Mouse (Mus musculus) lung, postnatal 25 days (tissue): ENCODE data around the gene Glt6d1.
"Not testable (repeated sequence)": the region's sequence is repeated elsewhere in the genome, so short reads cannot be mapped to it uniquely, and the experiment has no call there.

Source experiments
- DNase-seq: peaks from one replicate; pipeline ENCODE4 v3.0.0; 2022; ENCODE audit warnings: low spot score

The Glt6d1 gene

GRCm38 (mm10) chr2:25815748-25816147, at the start of gene Glt6d1:
Gene Glt6d1 (minus strand): TSS chr2:25815848.
- not testable (repeated sequence) for DNase-seq

DNA sequence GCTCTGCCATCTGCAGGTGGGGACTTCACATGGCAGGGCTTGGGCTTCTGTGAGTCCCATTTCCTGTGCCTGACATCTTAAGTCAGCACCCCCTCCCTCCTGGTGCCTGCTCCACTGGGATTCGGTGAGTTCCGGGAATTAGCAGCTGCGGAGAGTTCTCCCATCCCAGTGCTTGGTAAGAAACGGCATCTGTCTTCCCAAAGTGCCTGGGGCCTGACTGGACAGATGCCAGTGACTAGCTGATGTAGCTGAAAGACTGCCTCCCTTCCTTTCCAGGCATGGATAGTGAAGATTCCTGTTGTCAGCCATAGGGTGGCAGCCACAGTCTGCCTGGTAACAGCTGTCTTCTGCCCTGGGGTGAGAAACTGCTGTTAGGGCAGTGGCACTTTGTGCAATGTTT, 49.8 kb upstream of the Glt6d1 start:
- DNase-seq = peak; percentile 4

DNA sequence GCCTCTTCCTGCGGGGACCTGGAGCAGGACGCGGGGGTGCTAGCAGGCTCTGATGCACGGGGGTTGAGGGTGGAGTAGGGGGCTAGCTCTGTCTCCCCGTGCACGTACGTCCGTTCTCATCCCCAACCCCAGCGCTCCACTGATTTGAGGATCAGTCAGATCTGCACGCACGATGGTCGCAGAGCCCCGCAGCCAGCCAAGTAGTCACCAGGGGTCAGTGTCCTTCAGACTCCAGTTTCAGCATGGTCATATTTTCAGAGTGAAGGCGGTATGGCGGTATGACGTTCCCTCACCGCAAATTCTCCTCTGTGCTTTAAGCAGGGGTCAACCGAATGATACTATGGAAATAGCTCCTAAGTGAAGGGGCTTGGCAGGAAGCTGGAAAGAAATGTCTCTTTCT, 48.6 kb upstream of the Glt6d1 start:
- DNase-seq = no peak

DNA sequence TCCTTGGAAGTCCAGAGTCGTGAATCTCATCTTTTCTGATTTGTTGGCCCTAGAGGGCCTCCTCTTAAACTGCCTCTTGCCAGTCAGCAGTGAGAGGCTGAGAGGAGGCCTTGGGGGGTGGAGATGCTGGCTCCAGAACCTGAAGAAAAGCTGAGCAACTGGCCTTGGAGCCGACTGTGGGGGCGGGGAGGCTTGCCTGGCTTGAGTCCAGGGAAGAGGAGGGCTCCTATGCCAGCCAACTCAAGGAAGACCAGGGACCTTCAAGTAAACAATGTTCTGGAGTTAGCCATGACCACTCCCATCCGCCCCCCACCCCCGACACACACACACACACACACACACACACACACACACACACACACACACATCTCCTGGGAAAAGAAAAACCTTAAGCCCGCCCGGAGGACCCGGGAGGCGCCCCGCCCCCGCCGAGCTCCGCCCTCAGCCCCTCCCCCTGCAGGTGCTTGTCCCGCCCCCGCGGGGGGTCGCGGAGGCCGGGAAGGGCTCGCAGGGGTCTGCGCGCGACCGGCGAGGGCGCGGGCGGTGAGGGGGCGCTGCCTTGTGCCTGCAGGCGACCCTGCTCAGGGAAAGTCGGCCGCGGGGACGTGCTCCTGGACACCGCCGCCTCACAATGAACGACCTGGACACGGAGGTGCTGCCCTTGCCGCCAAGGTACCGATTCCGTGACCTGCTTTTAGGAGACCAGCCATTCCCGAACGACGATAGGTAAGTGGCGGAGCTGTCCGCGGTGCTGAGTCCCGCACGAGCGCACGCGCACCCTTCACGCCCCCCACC, 47.9 kb upstream of the Glt6d1 start, which contains the start of gene Kcnt1:
TSS of gene Kcnt1 (plus strand) at position 398 of the 795 bp plus-strand sequence.
- DNase-seq = peak; percentile 16

DNA sequence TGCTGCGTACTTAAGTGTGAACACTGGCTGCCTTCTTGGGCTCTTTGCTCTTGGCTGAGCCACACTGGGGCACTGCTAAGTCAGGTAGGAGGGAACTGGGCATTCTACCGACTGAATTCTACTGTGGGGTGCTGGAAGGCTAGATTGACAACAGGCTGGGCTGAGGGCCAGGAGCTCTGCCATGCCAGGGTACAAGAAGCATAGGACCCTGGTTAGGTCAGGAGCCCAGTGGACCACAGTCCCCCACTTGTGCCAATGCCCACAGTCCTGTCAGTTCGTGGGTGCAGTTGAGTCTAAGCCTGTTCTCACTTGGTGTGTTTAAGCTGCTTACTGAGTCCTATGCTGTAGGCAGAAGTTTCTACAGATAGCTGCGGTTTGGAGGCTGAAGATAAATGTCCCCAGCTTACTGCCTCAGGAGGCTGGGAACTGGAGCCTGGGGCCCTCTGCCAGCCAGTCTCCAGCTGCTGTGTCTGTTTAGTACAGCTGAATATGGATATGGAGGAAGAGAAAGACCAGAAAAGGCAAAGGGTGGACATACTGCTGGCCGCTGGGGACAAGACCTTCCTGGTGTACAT, 47.1 kb upstream of the Glt6d1 start:
- no peak for DNase-seq

- no peak for DNase-seq
These were observed 46.4 kb upstream of the Glt6d1 start for GRCm38 (mm10) chr2:25862038-25862437.

DNA sequence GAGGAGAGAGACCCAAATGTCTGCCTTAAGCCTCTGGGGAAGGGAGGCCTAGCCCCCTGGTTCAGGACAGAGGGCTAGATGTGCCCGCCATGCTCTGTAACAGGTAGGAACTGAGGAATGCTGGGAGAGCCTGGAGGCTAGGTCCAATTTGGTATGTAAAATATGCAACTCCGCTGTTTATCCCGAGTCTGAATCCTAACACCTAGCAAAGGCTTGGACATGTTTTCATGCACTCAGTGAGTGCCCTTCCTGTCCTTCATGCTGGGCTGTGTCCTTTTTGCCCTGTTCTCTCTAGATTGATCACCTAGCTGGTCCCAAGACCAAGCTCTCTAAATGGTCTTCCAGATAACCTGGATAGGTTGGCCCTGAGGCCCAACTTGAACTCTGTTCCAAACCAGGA, 44.2 kb upstream of the Glt6d1 start:
- no peak for DNase-seq

- DNase-seq = no peak
These were observed 38.4 kb upstream of the Glt6d1 start for GRCm38 (mm10) chr2:25853998-25854397.

GRCm38 (mm10) chr2:25852626-25853025, 37.0 kb upstream of the Glt6d1 start:
- peak; percentile 64 for DNase-seq

- DNase-seq = peak; percentile 34
These were observed 34.7 kb upstream of the Glt6d1 start for GRCm38 (mm10) chr2:25850330-25850729.

- no peak for DNase-seq
These were observed 31.6 kb upstream of the Glt6d1 start, which contains the start of gene Sohlh1 for GRCm38 (mm10) chr2:25847226-25847625. Gene Sohlh1 (minus strand): TSS chr2:25847248.

DNA sequence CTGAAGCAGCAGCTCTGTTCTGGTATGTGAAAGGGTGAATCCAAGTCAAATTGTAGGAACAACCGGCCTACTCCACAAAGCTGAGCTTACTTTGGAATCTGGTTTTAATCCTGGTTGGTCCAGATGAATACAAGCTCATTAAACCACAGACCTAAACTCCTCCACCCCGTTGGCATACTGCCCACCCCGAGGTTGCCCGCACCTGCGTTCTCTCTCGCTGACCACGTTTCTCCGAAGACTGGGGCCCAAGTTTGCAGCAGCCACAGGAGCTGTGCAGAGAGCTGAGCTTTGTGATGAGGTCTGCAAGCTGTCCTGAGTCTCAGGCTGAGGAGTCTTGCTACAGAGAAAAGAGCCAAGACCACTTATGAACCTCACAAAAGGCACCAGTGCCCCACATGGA, 30.9 kb upstream of the Glt6d1 start:
- DNase-seq = no peak

DNA sequence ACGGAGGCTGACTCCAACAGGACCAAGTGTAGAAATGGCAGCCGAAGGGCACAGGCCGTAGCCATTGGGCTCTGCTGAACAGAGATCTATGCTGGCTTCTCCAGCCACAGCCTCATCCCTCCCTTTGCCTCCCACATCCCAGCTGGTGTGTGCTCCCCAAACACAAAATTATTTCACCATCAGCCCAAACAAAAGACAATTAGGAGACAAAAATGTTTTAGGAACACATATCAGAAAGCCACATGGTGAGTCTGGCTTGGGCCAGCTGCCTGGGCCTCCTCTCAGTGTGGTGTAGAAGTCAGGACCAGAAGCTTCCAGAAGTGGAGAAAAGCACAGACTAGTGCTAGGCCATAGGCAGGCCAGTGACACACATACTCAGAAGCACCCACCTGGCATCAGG, 28.4 kb upstream of the Glt6d1 start:
- no peak for DNase-seq

DNA sequence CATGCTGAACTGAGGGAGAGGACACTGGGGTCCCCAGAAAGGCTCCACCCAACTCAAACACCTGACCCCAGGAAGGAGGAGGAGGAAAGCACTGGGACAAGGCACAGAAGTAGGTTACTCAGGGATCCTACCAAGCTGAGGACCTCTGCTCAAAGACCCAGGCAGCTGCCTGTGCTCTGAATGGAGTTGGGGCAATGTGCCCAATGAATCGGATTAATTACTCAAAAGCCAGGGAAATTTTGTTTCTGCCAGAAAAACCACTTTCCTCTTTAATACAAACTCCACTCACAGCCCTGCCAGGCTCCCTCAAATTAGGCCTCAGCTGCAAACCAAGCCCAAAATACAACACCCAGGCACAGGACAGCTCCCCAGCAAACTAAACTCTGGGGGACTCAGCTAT, 27.1 kb upstream of the Glt6d1 start:
- no peak for DNase-seq

DNA sequence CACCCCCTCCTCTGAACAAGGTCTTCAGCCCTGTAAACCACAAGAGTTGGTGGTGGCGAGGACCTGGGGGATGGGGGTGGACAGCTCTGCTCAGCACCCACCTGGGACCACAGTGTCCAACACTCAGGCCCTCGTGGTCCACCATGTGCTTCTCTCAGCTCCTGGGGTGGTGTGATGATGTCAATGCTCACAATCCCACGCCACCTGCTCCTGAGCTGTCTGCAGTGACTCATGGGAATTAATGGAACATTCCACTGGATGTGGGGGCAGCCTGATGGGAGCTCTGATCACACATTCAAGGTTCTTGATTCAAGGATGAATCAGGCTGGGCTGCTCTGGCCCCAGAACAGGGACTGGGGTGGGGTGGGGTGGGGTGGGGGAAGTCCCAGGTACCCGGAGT, 26.5 kb upstream of the Glt6d1 start:
- no peak for DNase-seq

GRCm38 (mm10) chr2:25836291-25836690, 20.6 kb upstream of the Glt6d1 start:
- DNase-seq = peak; percentile 63

DNA sequence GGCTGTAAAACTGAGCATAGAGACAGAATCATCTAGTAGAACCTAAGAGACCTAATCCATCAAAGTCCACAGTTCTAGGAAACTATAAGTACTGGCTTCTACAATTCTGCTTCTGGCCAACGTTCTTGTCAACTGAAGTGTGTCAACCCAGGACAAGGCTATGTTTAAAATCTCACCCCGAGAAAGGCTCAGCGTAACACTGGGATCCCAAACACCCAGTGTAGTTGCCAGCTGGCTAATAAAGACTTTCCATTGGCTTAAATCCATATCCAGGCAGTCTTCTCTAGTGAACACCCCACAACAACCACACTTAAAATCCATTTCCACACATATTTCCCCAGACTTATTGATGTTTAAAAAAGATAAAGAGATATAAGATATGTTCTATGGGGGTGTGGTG, 15.1 kb upstream of the Glt6d1 start:
- DNase-seq = peak; percentile 4

GRCm38 (mm10) chr2:25828344-25828947, 12.8 kb upstream of the Glt6d1 start:
- no peak for DNase-seq

DNA sequence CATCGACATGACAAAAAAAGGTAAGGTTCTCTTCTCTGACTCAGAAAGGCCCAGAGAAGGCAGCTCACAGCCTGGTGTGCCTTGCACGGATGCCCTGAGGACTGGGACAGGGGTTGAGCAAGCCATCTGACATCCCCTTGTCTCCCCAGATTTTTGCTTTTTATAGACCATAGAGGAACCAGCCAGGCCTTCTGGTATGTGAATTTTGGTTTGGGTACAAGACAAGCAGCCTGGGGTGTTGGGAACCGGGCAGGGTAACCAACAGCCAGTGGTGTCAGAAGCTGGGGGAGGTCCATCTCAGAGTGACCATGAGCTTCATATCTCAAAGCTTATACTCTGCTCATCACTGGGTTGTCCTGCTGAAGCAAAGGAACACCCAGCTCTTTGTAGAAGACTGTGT, 9.1 kb upstream of the Glt6d1 start:
- DNase-seq = no peak

GRCm38 (mm10) chr2:25822806-25823205, 7.2 kb upstream of the Glt6d1 start, which contains the start of gene Lcn9:
Gene Lcn9 (plus strand): TSS chr2:25823153.
- DNase-seq = no peak

DNA sequence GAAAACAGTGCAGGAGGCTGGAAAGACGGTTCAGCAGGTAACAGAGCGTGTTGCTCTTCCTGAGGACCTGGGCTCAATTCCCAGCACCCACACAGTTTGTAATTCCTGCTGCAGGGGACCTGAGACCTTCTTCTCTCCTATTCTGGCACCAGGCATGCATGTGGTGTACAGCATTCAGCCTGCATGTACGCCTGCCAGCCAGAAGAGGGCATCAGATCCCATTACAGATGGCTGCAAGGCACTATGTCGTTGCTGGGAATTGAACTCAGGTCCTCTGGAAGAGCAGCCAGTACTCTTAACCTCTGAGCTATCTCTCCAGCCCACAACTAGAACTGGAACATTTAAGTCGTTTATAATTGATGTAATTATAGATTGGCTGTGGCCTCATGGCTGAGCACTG, 2.3 kb downstream of the Glt6d1 start:
- DNase-seq = no peak

GRCm38 (mm10) chr2:25811711-25812110, 3.9 kb downstream of the Glt6d1 start:
- no peak for DNase-seq

GRCm38 (mm10) chr2:25798065-25798464, 17.6 kb downstream of the Glt6d1 start:
- DNase-seq = no peak
